Mouse (Mus musculus) embryo, embryonic 11 days (tissue): Measurements from ENCODE around the gene Psors1c2.
A peak's percentile ranks its signal among the peaks of the same experiment; 100 is the strongest.

ENCODE experiments used
- DNase-seq: peaks from one replicate; pipeline ENCODE4 v3.0.0-alpha.2; 2015

Gene Psors1c2

GRCm38 (mm10) chr17:35567150-35567549 is 34.1 kb downstream of the Psors1c2 start, which contains the start of gene 2300002M23Rik:
2300002M23Rik (plus strand) TSS chr17:35567450.
- DNase-seq = no peak

- no peak for DNase-seq
Measured at GRCm38 (mm10) chr17:35567767-35568166, 34.8 kb downstream of the Psors1c2 start.

GRCm38 (mm10) chr17:35569091-35569944 is 36.3 kb downstream of the Psors1c2 start:
- DNase-seq = peak; percentile 58

- no peak for DNase-seq
Measured at GRCm38 (mm10) chr17:35570836-35571235, 37.8 kb downstream of the Psors1c2 start.

- DNase-seq = no peak
Measured at GRCm38 (mm10) chr17:35571477-35571876, 38.5 kb downstream of the Psors1c2 start.

- DNase-seq = peak; percentile 86
Measured at GRCm38 (mm10) chr17:35578211-35578610, 45.2 kb downstream of the Psors1c2 start.

- DNase-seq = no peak
Measured at GRCm38 (mm10) chr17:35582900-35583299, 49.9 kb downstream of the Psors1c2 start.
